Mouse (Mus musculus): ENCODE data around the gene Unc13c.

The Unc13c gene

DNA sequence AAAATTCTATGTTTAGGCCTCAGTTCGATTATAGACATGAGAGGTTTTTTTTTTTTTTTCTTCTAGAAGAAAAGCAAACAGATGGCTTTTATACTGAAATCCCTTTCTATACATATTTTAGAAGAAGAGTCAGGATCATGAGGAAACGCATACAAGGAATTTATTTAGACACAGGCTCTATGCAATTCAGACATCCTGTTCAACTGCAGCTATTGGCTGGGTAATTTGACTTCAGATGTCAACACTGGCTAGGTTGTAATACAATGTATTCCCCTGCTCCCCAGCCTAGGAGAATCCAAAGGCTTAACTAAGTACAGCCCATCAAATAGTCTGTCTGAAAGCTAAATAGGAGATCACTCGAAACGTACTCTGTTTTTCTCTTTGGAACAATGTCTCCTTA lies 355.9 kb downstream of the Unc13c start:
- no peak for DNase-seq

DNA sequence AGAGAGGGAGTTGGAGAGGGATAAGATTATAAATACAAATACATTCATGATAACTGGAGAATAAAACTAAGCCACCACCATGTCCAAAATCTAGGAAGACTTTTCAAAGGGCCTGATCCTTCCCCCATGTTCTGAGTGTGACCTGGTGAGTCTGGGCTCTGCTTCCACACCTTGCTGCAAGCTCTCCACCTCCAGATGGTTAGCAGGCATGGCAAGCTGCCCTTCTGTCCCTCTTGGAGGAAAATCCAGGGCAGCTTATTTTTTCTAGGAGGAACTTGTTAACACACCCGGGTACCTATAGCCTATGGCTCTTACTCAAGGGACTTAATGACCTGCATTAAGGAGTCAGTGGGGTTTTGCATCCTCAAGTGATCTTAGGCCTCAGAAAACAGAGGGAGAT lies 364.8 kb downstream of the Unc13c start:
- no peak for DNase-seq

DNA sequence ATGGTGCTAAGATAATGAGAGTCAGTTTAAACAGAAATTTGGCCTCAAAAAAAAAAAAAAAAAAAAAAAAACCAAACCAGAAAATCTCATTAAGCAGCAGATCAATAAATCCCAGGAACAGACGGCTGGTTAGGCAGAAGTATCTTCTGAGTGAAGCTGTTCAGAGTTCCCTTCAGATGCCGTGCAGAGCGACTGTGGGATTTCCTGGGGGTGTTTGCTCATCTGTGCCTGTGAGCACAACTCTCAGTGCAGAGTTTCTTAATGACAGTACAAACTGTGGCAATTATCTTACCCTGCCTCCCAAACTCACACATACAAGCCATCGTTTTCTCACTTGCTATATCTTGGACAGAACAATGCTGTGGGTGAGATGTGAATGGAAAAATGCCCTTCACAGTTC lies 403.2 kb downstream of the Unc13c start:
- DNase-seq: no peak

DNA sequence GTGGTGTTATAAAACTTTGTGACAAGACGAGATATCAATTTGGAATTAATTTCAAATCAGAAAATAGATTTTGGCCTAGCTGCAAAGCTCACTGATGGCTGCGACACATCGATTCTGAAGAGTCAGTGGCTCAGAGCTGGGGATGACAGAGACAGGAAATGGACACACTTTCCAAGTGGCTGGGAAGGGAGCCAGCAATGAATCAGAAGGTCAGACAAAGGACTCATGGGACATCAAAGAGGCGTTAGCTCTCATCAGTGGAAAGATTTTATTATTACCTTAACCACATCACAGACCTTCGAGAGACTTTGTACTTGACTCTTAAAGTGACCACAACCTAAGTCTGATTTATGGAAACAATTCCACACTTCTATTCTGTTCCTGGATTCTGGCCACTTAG lies 408.7 kb downstream of the Unc13c start:
- DNase-seq: peak; percentile 19

DNA sequence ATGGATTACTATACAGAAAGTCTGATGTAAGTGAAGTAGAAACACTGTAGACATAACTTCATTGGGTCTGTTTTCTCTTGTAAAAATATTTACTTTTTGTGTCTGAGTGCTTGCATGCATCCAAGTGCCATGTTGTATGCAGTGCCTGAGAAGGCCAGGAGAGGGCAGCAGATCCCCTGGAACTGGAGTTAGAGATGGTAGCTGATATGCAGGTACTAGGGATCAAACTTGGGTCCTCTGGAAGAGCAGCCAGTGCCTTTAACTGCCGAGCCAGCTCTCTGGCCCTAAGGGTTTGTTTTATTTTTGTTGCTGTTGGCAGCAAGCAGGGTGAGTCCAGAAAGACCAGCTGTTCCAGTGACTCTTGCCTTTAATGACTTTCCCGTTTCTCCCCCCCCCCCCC lies 411.0 kb downstream of the Unc13c start:
- DNase-seq: peak; percentile 47

DNA sequence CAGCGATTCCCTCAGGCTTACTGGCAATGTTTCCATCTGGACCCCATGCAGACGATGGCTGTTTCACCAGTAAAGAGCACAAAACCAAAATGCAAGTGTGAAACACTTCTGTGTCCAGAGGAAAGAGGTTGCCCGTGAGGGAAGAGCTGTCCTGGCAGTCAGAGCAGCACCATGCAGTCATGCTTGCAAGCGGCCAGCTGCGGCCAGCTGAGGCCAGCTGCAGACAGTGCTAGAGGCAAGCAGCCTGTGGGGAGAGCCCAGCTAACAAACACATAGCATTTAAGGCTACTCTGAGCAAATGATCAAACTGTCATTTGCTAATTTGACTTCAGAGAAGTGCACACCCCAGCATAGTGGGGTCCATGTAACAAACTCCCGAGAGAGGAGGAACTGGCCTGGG lies 413.4 kb downstream of the Unc13c start:
- no peak for DNase-seq

DNA sequence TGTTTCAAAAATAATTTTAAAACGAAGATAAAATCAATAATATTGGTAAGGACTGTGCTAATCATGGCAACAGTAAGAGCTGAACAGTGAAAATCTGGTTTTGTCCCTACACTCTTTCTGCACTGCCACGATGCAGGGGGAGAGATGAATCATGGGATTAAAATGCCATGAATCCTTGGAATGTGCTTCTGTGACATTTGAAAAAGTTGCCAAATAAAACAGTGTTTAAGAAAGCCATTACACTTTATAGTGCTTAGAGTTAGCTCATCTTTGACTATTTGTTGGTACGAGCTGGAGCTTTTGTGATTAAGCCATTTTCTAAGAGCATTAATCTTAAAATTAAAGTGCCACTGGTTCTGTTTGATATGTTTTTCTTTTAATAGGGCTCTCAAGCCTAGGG lies 496.2 kb downstream of the Unc13c start:
- DNase-seq: no peak

DNA sequence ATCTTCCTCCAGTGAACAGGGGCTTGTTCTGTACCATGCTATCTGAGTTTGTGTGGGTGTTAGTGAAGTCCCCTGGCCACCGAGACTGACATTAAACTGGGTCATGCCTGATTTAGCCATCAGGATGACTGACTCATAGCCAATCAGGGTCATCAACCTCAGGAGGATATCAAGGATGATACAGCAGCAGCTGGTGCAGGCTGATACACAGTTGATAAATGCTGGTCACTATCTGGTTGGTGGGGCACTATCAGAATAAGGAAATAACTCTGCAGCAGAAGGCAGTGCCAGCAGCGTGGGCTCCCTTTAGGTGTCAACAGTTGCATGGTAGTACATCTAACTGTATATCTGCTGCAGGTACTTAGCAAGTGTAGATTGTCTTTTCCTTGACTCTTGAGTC lies 506.7 kb downstream of the Unc13c start:
- no peak for DNase-seq

DNA sequence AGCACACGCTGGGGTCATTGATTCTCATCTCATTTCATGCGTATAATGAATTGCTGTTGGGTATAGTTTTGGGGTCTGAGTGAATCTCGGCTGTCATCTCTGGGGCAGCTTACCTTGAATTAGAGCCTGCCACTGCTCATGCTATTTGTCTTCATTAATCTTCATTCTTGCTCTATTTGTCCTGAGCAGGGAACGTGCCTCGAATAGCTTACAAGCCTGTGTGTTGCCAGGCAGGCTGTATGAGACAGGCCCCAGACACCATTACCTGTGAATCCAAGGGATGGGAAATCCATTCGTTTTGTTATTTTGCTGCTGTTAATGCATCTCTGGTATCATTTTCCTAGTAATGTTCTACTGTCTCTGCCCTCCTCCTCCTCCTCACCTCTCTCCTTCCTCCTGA lies 518.8 kb downstream of the Unc13c start:
- no peak for DNase-seq

DNA sequence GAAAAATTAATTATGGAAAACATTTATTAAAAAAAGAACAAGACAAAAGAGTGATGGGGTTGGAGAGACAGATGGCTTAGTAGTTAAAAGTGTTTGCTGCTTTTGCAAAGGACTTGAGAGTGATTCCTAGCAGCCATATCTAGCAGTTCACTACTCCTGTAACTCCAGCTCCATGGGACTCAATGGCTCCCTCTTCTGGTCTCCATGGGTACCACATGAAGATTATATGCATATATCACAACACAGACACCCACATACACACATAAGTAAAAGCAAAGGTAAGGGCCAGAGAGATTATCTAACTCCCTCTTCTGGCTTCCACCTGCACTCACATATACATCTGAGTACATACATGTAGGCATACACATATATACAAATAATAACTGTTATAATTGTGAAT lies 519.5 kb downstream of the Unc13c start:
- no peak for DNase-seq

DNA sequence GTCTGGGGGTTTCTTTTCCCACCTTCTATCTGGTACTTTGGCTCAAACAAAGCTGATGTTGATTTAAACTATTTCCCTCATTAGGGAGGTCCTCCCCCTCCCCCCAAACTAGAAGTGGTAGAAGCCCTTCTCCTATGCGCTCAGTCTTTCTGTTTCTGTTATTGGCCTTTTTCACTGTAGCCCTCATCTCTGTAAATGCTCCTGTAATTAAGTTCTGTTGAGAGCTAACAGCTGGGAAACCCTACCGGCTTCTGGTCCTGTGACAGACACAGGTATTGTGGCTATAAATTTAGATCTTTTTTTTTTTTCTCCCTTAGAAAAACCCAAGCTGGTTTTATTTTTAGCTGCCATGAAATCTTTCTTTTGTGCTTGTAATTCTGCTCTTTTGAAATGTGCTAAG lies 536.8 kb downstream of the Unc13c start:
- no peak for DNase-seq
